In genomic region chr9:120866251-120866650, GRCm38 (mm10) we compare ENCODE assay signal across 9 mouse cellular contexts.
DNase-seq lines count a peak whose midpoint lies in the region; ATAC-seq and TF ChIP-seq lines count a peak whose summit lies in the region.
"Had no signal": no experiment of that assay in that cellular context is flagged by ENCODE, and none has a peak within 500 bp of the region (broad histone marks: within the 10 kb centered on the region; RNA-seq: fewer than 3 reads in every experiment).

No protein-coding gene starts in this region.

- peak overlapping the region; percentile 92 for H3K27ac ChIP-seq in heart, embryonic 13.5 days (replicated peaks)
- H3K27ac ChIP-seq in heart, adult 2 months, result no peak overlapping the region
- peak overlapping the region; percentile 61 for H3K27ac ChIP-seq in midbrain, embryonic 13.5 days
- H3K27ac ChIP-seq in midbrain, embryonic 10.5 days (replicated peaks), result no peak overlapping the region; the same call in 1 of the 2 replicates
- peak overlapping the region; percentile 80 for H3K27ac ChIP-seq in hindbrain, embryonic 12.5 days
- H3K27ac ChIP-seq in neural tube, embryonic 13.5 days (replicated peaks), result peak overlapping the region; percentile 73

- H3K4me2 ChIP-seq in heart, embryonic 13.5 days, result 0 out of 2 replicates have a peak overlapping the region, but pooled peaks have one; percentile 24
- H3K4me2 ChIP-seq in midbrain, embryonic 13.5 days (replicated peaks), result no peak overlapping the region
- no peak overlapping the region for H3K4me2 ChIP-seq in hindbrain, embryonic 12.5 days (replicated peaks)
- no peak overlapping the region for H3K4me2 ChIP-seq in neural tube, embryonic 13.5 days

- TF ChIP-seq CTCF in heart, adult 2 months (IDR thresholded peaks at IDR 0.05), result no peak

- no peak overlapping the region for H3K4me3 ChIP-seq in heart, embryonic 13.5 days
- H3K4me3 ChIP-seq in heart, adult 2 months, result no peak overlapping the region
- H3K4me3 ChIP-seq in midbrain, embryonic 13.5 days (replicated peaks), result no peak overlapping the region
- H3K4me3 ChIP-seq in midbrain, embryonic 10.5 days, result no peak overlapping the region
- no peak overlapping the region for H3K4me3 ChIP-seq in hindbrain, embryonic 12.5 days
- H3K4me3 ChIP-seq in neural tube, embryonic 13.5 days, result no peak overlapping the region

- H3K79me2 ChIP-seq in heart, adult 2 months (replicated peaks; ENCODE audit: control insufficient read depth, insufficient read depth, low read length), result no peaks in the 10 kb centered on the region

- intact Hi-C loops in heart, adult 2 months (cut with DNase I), result no loop called here

- no peaks in the 10 kb centered on the region; the same call in 1 of the 2 replicates for H3K27me3 ChIP-seq in heart, embryonic 13.5 days (replicated peaks)
- no peaks in the 10 kb centered on the region for H3K27me3 ChIP-seq in heart, adult 2 months (ENCODE audit: control insufficient read depth, insufficient read depth, low read length)
- 0 out of 2 replicates have a peak, but pooled peaks cover 5% of the 10 kb centered on the region for H3K27me3 ChIP-seq in midbrain, embryonic 13.5 days
- H3K27me3 ChIP-seq in midbrain, embryonic 10.5 days (ENCODE audit: low read depth, poor library complexity, severe bottlenecking), result no peaks in the 10 kb centered on the region
- 0 out of 2 replicates have a peak, but pooled peaks cover 3% of the 10 kb centered on the region for H3K27me3 ChIP-seq in hindbrain, embryonic 12.5 days
- 0 out of 2 replicates have a peak, but pooled peaks cover 9% of the 10 kb centered on the region for H3K27me3 ChIP-seq in neural tube, embryonic 13.5 days

- peak overlapping the region; percentile 47; the same call in 1 of the 2 replicates for H3K9ac ChIP-seq in heart, embryonic 13.5 days
- H3K9ac ChIP-seq in heart, adult 2 months (ENCODE audit: low read depth, low read length), result no peak overlapping the region
- no peak overlapping the region for H3K9ac ChIP-seq in midbrain, embryonic 13.5 days (replicated peaks)
- H3K9ac ChIP-seq in hindbrain, embryonic 12.5 days, result no peak overlapping the region
- no peak overlapping the region; the same call in 1 of the 2 replicates for H3K9ac ChIP-seq in neural tube, embryonic 13.5 days

- ATAC-seq in heart, embryonic 13.5 days (ENCODE audit: extremely low read depth, insufficient number of reproducible peaks, low FRiP score, low TSS enrichment), result no peak
- ATAC-seq in midbrain, embryonic 13.5 days, result peak; percentile 49; the same call in 1 of the 2 replicates
- no peak; the same call in 1 of the 2 replicates for ATAC-seq in hindbrain, embryonic 12.5 days (ENCODE audit: low FRiP score)
- ATAC-seq in neural tube, embryonic 13.5 days (ENCODE audit: low read depth), result no peak

- no peaks in the 10 kb centered on the region for H3K36me3 ChIP-seq in heart, embryonic 13.5 days
- H3K36me3 ChIP-seq in heart, adult 2 months (ENCODE audit: control insufficient read depth, insufficient read depth, low read length), result no peaks in the 10 kb centered on the region
- H3K36me3 ChIP-seq in midbrain, embryonic 13.5 days, result no peaks in the 10 kb centered on the region
- H3K36me3 ChIP-seq in midbrain, embryonic 10.5 days, result no peaks in the 10 kb centered on the region
- H3K36me3 ChIP-seq in hindbrain, embryonic 12.5 days, result no peaks in the 10 kb centered on the region
- no peaks in the 10 kb centered on the region for H3K36me3 ChIP-seq in neural tube, embryonic 13.5 days

- 38% methylated on average over 5 of the region's 5 CpGs for whole genome bisulfite sequencing in heart, embryonic 13.5 days
- WGBS in heart, adult 2 months, result 52% methylated on average over 5 of the region's 5 CpGs
- 53% methylated on average over 5 of the region's 5 CpGs for WGBS in midbrain, embryonic 13.5 days
- 77% methylated on average over 5 of the region's 5 CpGs for WGBS in midbrain, embryonic 10.5 days
- WGBS in hindbrain, embryonic 12.5 days, result 62% methylated on average over 4 of the region's 5 CpGs
- 34% methylated on average over 5 of the region's 5 CpGs for WGBS in neural tube, embryonic 13.5 days

- DNase-seq in heart, adult 2 months, result no peak
- DNase-seq in midbrain, embryonic 10.5 days (ENCODE audit: low spot score), result no peak
- DNase-seq in thymus, postnatal 14 days, result no peak
- no peak for DNase-seq in thymus, adult 18-20 months
- DNase-seq: right cerebral cortex, postnatal 25 days had no signal

- TF ChIP-seq POLR2A in heart, adult 2 months (IDR thresholded peaks at IDR 0.05; ENCODE audit: insufficient read depth, low read depth, low read length), result no peak

- peaks cover 54% of the 10 kb centered on the region for H3K4me1 ChIP-seq in heart, embryonic 13.5 days
- H3K4me1 ChIP-seq in heart, adult 2 months (ENCODE audit: control insufficient read depth, insufficient read depth, low read length), result peaks cover 14% of the 10 kb centered on the region
- peaks cover 75% of the 10 kb centered on the region for H3K4me1 ChIP-seq in midbrain, embryonic 13.5 days (replicated peaks)
- H3K4me1 ChIP-seq in midbrain, embryonic 10.5 days, result peaks cover 36% of the 10 kb centered on the region
- H3K4me1 ChIP-seq in hindbrain, embryonic 12.5 days, result peaks cover 60% of the 10 kb centered on the region
- H3K4me1 ChIP-seq in neural tube, embryonic 13.5 days (replicated peaks), result peaks cover 74% of the 10 kb centered on the region

- no peak for TF ChIP-seq EP300 in heart, adult 2 months (IDR thresholded peaks at IDR 0.05; ENCODE audit: insufficient read depth, low read depth, low read length)

- no peaks in the 10 kb centered on the region for H3K9me3 ChIP-seq in heart, embryonic 13.5 days
- no peaks in the 10 kb centered on the region for H3K9me3 ChIP-seq in midbrain, embryonic 13.5 days
- H3K9me3 ChIP-seq in midbrain, embryonic 10.5 days (replicated peaks), result no peaks in the 10 kb centered on the region
- no peaks in the 10 kb centered on the region for H3K9me3 ChIP-seq in hindbrain, embryonic 12.5 days (replicated peaks)
- H3K9me3 ChIP-seq in neural tube, embryonic 13.5 days, result no peaks in the 10 kb centered on the region

Comparison
In these comparisons a context has a peak if more than half of its experiments do, and no peak if none do; other contexts are left out.
1. H3K27ac ChIP-seq: peak in heart, embryonic 13.5 days (single experiment), midbrain, embryonic 13.5 days (single experiment), hindbrain, embryonic 12.5 days (single experiment) and neural tube, embryonic 13.5 days (single experiment); none in heart, adult 2 months (single experiment) and midbrain, embryonic 10.5 days (single experiment).